Mouse (Mus musculus): ENCODE data around the gene Cd27.

Gene Cd27

GRCm38 (mm10) chr6:125210436-125210835 lies 26.4 kb downstream of the Cd27 start:
- DNase-seq: no peak

GRCm38 (mm10) chr6:125197166-125197565 lies 39.6 kb downstream of the Cd27 start:
- no peak for DNase-seq

- no peak for DNase-seq
Measured at GRCm38 (mm10) chr6:125196301-125196700, 40.5 kb downstream of the Cd27 start.

GRCm38 (mm10) chr6:125195541-125196075 lies 41.2 kb downstream of the Cd27 start:
- no peak for DNase-seq

- no peak for DNase-seq
Measured at GRCm38 (mm10) chr6:125193390-125193789, 43.4 kb downstream of the Cd27 start.

- no peak for DNase-seq
Measured at GRCm38 (mm10) chr6:125192841-125193240, 44.0 kb downstream of the Cd27 start.

- peak; percentile 92 for DNase-seq
Measured at GRCm38 (mm10) chr6:125192016-125192714, 44.6 kb downstream of the Cd27 start.

GRCm38 (mm10) chr6:125191332-125192015 lies 45.3 kb downstream of the Cd27 start, which contains the start of the genes Ncapd2 and Mrpl51:
Gene Ncapd2 (minus strand): TSS chr6:125191701.
Gene Mrpl51 (plus strand): TSS chr6:125191801.
- peak; percentile 98 for DNase-seq

- no peak for DNase-seq
Measured at GRCm38 (mm10) chr6:125190816-125191215, 46.0 kb downstream of the Cd27 start.

GRCm38 (mm10) chr6:125186203-125186602 lies 50.6 kb downstream of the Cd27 start:
- no peak for DNase-seq
